Mouse (Mus musculus) lung, adult 2 months (tissue): Measurements from ENCODE around the gene Insrr.

Source experiments
- CTCF ChIP-seq: fragments of 200-500 bp; IDR thresholded peaks from 2 replicates; pipeline ENCODE4 v1.5.1; 2011; ENCODE audit warnings: mild to moderate bottlenecking, low read length, control low read depth; ENCODE audit not compliant: insufficient read depth
- POLR2A ChIP-seq: fragments of 200-500 bp; IDR thresholded peaks from 2 replicates; pipeline ENCODE4 v1.6.1; 2011; ENCODE audit warnings: low read depth, mild to moderate bottlenecking, control low read depth, low read length, borderline replicate concordance; ENCODE audit errors: extremely low read depth

- TF ChIP-seq CTCF, result no peak
- peak; percentile 16; the same call in 1 of the 2 replicates for TF ChIP-seq POLR2A
Observed at GRCm38 (mm10) chr3:87847680-87848079, 50.9 kb downstream of the Insrr start.
